Mouse (Mus musculus): ENCODE measurements around the gene Rubcnl. TPM values are rescaled to one million over a fixed set of nuclear protein-coding genes. Genes with fewer than 3 reads are reported as not detected.

The Rubcnl gene
- total RNA-seq, 2 experiments from 2014 or later: 1.0 to 1.1 TPM

- DNase-seq (ENCODE audit: low spot score in 2 of 2): no peak
These were observed 2.3 kb downstream of the Rubcnl start for GRCm38 (mm10) chr14:75017877-75018825.

DNA sequence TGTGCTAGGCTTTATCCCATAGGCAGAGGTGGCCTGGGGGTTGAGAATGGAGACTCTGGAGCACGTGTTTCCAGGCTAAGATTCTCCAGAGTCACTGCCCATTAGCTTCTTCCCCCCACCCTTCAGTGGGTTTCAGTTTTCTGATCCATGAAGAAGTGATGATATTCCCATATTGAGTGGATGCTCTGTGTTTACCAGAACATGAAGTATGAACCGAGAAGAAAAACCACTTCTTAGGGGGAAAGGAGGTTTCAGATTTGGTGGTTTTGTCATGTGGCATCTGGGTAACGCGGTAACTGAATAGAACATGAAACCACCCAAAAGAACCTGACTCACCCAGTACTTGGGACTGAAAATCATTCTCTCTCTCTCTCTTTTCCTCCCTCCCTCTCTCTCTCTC is 3.0 kb downstream of the Rubcnl start:
- no peak for DNase-seq (ENCODE audit: low spot score in 2 of 2)

DNA sequence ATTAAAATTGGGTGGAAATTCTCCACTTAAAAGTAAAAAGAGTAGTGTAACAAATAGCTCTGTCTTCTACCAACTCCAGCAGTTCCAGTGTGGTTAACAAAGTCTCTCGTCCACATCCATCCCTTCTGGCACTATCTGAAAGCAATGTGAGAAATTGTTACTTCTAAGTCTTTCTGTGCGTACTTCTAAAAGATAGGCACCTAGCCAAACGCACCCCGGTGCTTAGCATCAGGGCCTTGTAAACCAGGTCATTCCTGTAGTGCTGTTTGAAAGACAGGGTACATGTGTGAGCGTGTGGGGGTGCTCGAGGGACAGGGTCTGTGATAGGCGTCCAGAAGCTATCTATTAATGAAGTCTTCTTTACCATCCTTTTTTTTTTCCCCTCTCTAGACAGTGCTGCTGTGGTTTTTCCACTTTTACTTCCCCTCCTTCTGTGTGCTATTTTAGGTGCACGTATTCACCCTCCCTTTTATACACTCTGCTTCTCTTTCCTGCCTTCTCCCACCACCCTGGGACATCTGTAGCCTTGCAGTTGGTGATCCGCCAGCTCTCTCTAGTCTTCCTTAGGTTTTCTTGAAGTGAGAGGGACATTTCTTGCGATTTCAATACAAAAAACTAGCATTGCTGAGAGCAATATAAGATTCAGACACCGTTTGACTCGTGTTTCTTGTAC is 4.9 kb downstream of the Rubcnl start:
- no peak for DNase-seq (ENCODE audit: low spot score in 2 of 2)

GRCm38 (mm10) chr14:75022522-75022921 is 6.7 kb downstream of the Rubcnl start:
- DNase-seq (ENCODE audit: low spot score in 2 of 2): no peak

DNA sequence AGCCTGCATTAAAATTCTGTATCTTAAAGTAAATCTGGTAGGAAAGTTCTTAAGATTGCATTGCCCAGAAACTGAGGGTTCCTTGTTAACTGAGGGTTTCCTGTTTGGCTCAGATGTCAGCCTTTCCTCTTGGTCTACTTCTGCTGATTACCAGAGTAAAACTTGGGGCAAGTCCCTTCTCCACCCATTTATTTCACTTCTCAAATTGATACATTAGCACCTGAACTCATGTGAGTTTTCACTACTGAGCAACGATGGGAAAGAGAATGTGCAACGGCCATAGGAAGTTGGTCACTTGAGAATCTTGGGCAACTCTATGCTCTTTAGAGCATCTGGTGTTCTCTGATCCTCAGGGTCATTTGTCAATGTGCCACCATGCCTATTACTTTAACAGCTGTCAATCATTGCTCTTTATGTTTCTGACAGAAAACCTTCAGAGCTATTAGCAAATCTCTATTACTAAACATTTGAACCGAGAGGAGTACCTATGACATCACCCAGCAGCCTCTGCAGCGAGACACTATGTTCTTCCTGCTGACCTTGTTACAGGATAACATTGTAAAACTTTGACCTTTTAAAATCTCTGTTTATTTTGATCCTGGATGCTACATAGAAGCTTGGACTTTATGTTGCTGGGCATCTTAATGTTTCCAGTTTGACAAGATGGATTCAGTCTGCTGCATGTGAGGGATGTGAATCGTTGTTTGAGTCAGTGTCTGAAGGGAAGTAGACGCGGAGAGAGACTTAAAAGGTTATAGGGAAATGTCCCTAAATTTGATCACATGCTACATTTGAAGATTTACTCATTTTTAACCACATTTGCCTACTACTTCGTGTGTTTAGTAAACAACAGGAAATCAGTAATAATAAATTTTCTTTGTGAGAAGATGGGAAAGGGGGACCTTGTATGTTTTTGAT is 9.2 kb downstream of the Rubcnl start:
- DNase-seq (ENCODE audit: low spot score in 2 of 2): no peak

DNA sequence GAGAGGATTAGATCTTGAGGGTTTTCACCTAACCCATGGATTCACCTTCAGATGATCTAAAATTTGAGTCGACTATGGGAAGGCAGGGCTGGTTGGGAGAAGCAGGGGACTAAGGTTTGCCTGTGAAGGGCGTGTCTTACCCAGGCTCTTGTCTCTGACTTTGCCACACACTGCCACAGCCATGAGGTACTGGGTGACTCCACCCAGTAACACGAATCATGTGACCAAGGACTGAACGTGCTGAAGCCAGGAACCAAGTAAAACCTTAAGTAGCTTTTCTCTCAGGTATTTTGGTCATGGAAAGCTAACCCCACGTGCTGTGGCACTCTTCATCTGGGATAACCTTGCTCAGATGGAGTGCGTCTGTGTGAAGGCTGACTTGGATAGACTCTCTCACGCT is 14.9 kb downstream of the Rubcnl start:
- no peak for DNase-seq (ENCODE audit: low spot score in 2 of 2)

DNA sequence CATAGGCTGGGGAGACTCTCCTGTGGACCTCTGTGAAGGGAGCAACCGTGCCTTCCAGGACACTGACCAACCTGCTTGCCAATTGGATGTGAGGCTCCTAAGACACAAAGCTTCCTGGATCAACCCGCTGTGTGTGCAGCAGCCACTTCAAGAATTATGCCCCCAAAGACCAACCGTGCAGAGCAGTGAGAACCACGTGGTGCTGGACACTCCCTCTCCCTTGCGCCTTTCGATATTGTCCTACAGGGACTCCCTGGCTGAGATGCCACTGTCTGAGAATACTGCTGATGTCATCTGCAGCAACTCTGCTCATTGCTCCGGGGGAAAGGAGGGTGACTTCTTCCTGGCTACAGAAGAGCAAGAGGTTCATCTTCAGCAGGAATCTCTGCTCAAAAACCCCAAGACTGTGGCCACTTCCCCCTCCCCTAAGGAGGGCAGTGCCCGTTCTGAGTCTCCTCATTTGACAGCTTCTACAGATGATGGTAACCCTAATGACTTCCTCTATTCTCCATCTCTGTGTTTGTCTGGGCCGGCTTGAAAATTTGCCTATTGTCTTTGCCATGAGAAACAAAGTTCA is 16.3 kb downstream of the Rubcnl start:
- DNase-seq (ENCODE audit: low spot score in 2 of 2): no peak

GRCm38 (mm10) chr14:75032742-75033141 is 16.9 kb downstream of the Rubcnl start:
- DNase-seq (ENCODE audit: low spot score in 2 of 2): no peak

- no peak for DNase-seq (ENCODE audit: low spot score in 2 of 2)
These were observed 18.4 kb downstream of the Rubcnl start for GRCm38 (mm10) chr14:75034240-75034639.

- DNase-seq (ENCODE audit: low spot score in 2 of 2): no peak
These were observed 19.6 kb downstream of the Rubcnl start for GRCm38 (mm10) chr14:75035431-75035830.

DNA sequence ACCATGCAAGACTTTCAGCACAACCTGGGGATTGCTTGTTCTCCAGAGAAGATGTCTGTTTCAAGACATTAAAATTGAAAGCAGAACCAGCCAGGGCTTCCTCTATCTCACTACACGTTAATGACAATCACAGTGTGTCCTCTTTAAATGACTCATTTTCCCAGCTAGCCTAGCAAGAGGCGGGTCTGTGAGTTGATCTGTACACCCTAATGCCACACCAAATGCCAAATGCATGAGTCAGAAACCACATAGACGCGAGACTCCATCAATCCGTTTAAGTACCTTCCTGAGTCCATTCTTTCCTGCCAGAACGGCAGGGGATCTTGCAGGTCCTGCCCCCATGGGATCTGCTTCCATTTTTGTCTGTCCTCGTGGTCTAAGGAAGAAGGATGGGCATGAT is 29.4 kb downstream of the Rubcnl start:
- no peak for DNase-seq (ENCODE audit: low spot score in 2 of 2)

DNA sequence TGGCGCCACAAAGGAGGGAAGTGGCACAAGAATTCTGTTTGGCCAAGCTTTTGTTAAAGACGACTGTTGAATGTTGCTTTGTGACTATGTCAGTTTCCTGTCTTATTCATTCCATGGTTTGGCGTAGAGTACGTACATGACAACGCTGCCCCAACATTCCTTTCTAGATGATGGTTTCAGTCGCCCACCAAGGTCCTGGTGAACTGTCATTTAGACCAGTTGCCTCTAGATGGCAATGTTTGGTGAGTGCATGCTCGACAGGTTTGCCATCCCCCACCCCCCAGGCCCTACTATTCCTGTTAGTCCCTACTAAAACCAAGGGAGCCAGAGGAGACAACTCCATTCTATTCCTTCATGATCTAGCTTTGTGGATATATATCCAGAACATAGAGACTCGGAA is 36.6 kb downstream of the Rubcnl start:
- no peak for DNase-seq (ENCODE audit: low spot score in 2 of 2)

- no peak for DNase-seq (ENCODE audit: low spot score in 2 of 2)
These were observed 38.9 kb downstream of the Rubcnl start for GRCm38 (mm10) chr14:75054455-75055343.

- no peak for DNase-seq (ENCODE audit: low spot score in 2 of 2)
These were observed 41.1 kb downstream of the Rubcnl start for GRCm38 (mm10) chr14:75056861-75057431.

DNA sequence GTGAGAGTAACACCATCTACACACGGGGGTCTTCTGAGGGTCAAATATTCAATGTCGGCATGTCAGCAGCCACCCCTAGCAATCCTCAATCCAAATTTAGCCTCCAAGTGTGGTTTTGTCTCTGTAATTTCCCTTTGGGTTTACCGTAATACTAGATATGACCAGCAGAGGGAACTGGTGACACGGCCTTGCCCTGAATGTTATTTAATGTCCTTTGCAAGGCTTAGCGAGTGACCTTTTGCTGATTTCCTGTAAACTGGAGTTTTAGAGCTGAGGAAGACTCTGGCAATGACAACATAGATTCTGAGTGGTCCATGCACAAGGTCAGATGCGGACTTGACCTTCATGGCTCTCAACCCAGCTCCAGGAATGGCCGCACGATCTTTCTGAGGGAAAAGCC is 44.7 kb downstream of the Rubcnl start:
- peak; percentile 21 to 43 for DNase-seq (ENCODE audit: low spot score in 2 of 2)

DNA sequence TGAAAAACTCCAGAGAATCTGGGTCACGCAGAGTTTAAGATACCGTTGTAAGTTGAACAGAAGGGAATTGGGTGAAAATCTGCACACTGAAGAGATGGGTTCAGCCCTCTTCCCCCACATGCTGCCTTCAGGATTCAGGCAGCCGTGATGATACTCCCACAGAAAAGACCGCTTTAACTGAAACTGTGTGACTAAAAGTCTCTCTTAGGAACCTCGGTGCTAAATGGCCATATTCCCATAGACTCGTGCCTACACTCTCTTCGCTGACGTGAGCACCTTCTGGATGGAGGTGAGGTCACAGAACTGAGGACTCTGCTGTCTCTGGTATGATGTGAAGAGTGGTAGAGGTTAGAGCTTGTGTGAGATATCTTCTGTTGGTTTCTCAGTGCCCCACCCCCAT is 48.1 kb downstream of the Rubcnl start:
- no peak for DNase-seq (ENCODE audit: low spot score in 2 of 2)

- no peak for DNase-seq (ENCODE audit: low spot score in 2 of 2)
These were observed 48.7 kb downstream of the Rubcnl start for GRCm38 (mm10) chr14:75064520-75064919.

- DNase-seq (ENCODE audit: low spot score in 2 of 2): no peak
These were observed 49.4 kb downstream of the Rubcnl start for GRCm38 (mm10) chr14:75065211-75065610.

DNA sequence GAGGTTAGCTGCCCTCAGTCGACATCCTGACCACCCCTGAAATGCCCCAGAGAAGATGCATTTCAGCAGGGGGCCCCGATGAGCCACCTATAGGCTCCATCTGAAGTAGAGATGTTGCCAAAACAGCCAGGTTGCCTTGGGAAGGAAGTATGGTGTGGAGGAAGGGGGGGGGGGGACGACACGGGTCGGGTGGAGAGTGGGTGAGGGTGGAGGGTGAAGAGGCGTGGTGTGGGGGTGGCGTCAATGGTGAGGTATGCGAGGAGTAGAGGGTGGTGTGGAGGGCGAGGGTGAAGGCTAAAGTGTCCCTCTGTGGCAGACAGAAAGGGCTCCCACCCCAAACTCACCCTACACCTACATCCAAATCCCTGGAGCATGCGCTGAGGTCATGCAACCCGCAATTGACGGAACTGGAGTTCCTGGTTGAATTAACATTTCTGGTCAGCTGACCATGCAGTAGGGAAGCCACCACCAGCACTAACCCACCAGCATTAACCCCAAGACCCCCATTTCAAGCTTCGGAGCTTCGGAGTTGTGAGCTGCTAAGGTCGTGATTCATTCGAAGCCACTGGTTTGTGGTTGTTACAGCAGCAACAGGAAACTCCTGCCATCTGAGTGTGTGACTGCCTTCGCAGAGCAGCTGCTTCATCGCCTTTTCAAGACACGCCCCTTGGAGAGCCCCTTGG is 52.7 kb downstream of the Rubcnl start:
- no peak for DNase-seq (ENCODE audit: low spot score in 2 of 2)
